Mouse (Mus musculus): ENCODE data around the gene Fancd2.

DNA sequence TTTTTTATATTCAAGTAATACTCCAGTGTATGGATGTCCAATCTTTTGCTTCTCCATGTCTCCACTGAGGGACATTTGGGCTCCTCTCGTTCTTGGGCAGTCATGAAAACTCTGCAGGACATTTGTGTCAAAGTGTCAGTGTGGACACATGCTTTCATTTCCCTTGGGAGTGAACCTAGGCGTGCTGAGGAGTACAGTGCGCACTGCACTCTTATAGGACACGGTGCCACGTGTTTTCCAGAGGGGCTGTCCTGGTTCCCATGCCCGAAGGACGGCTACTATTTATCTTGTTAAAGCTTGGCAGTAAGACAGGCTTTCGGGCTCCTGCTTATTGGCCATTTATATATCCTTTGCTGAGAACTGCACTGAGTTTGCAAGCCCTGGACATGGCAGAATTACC is 111.1 kb downstream of the Fancd2 start:
- TF ChIP-seq CTCF (IDR thresholded peaks at IDR 0.05; ENCODE audit: low read depth): no peak
- no peak for TF ChIP-seq EP300 (optimal IDR thresholded peaks at IDR 0.05)

Measured in stomach, postnatal 0 days (tissue).